Mouse (Mus musculus) CD4-positive helper T cell, adult 2 months (primary cell): ENCODE data around the gene Numbl.
A peak's percentile ranks its signal among the peaks of the same experiment; 100 is the strongest.

Experiments used
- DNase-seq: peaks from one replicate; pipeline ENCODE4 v3.0.0-alpha.2; 2012; ENCODE audit warnings: low read depth, missing footprints, low spot score

The Numbl gene

DNA sequence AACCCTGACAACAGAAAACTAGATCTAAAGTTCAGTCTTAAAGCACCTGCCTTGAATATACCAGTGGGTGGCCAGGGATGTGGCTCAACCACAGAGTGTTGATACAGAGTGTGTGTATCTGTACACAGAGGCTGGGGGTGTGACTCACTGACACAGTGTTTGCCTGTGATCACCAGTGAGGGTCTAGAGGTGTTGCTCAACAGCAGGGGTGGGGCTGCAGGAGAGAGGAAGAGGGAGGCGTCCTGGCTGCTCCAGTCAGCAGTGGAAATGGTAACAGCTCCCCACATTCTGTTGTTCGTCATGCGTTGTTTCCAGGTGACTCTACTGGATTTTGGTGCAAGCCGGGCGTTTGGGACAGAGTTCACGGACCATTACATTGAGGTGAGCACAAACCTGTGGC is 6.3 kb upstream of the Numbl start:
- no peak for DNase-seq

DNA sequence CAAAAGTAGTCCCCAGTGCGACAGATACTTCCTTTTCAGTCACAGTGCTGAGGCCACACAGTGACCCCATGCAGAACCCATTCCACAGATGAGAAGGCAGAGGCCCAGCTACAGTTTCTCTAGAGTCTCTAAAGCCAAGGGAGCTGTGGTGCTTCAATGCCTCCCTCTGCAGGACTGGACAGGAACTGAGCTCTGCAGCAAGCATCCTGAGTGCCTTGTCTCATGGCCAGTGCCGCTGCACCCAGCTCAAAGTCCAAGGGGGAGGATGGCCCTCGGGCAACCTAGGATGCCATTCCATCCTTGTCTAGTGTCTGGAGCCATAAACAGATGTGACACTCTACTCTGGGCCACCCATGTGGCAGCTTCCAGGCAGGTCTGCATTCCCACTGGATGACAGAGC is 2.5 kb upstream of the Numbl start:
- no peak for DNase-seq

DNA sequence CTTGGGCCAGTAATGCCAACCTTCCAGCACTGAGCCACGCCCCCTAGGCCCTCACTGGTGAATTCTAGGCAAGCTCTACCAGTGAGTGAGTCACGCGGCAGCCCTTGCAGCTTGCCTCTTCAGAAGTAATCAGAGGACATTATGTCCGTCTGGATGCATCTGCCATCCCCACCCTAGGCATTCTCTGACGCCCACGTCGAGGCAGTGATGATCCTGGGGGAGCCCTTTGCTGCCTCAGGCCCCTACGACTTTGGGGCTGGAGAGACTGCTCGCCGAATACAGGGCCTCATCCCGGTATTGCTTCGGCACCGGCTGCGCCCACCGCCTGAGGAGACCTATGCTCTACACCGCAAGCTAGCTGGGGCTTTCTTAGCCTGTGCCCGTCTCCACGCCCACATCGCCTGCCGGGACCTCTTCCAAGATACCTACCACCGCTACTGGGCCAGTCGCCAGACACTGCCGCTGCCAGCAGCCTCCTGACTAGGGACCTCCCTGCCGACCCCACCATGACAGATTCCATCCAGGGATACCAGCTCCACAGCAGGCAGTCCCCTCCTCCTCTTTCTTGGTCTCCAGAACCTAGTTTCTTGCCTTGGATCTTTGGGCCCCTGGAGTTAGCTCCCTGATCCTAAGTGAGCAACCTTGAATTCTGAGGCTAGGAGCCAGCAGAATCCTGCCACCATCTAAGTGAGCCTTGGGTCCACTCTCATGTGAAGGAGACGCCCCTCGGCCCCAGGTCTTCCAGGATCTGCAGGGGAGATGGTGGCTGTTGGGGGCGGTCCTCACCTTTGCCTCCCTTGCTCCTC is 984 bp upstream of the Numbl start:
- DNase-seq: no peak

DNA sequence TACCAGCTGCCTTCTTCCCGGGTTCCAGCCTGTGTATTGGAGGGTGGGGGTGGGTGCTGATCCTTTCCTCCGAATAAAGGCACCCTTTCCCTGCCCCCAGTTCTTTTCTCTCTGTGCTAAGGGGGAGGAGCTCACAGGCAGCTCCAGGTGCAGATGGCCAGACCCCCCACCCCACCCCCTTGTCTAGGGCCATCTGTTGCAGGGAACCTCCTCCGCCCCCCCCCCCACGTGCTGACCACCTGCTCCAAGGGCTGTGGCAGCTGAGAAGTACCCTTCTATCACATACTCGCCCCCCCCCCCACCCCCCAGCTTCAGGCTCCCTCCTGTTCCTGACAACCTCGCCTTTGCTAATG is 405 bp upstream of the Numbl start:
- DNase-seq: no peak

DNA sequence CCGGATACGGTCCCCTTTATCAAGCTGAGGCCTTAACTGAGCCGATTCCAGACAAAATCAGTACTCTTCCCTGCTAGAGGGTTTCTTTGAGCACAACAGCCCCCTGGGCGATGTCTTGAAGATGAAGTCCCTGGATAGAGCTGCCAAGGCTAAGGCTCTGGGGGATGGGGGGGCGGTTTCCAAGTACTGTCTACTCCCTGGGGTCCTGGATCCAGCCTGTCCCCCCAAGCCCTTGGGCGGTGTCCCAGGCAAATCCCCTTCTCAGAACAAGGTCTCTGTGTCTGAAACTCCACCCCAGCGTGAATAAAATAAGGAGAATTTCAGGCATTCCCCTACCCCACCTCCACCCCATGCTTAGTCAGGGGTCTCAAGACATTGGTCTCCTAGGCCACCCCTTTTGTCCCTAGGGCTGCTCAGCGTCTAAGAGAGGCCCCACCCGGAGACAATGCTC is 1.1 kb downstream of the Numbl start:
- peak; percentile 29 for DNase-seq

DNA sequence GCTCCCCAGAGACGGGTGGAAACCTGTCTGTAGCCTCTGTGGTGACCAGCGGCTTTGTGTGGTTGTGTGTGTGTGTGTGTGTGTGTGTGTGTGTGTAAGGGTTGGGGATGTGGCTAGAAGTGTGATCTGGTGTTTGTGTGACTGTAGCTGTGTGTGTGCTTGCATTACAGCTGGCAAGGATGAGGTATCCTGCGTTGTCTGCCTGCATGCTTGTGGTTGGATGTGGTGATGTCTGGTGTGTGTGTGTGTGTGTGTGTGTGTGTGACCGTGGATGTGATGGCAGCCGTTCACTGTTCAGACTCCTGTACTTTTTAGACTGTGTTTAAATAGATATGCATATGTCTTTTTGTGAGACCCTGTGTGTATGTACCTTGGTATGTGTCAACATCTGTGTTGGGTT is 1.5 kb downstream of the Numbl start:
- DNase-seq: peak; percentile 48

DNA sequence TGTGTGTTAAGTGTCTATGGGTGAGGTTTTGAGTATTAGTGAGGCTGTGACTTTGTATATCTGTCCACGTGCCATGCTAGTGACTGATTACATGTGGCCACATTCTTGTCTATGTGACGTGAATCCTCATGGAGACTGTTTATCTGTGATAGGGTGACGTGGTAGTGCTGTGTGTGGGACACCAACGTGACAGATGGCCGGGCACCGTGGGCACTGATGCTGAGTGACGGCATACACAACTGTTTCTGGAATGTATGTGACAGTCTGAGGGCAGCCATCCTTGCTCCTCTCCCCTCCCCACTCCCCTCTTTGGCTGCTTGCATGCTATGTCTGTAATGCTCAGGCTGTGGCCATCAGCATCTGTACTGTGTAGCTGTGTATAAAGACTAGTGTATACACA is 2.6 kb downstream of the Numbl start:
- no peak for DNase-seq

DNA sequence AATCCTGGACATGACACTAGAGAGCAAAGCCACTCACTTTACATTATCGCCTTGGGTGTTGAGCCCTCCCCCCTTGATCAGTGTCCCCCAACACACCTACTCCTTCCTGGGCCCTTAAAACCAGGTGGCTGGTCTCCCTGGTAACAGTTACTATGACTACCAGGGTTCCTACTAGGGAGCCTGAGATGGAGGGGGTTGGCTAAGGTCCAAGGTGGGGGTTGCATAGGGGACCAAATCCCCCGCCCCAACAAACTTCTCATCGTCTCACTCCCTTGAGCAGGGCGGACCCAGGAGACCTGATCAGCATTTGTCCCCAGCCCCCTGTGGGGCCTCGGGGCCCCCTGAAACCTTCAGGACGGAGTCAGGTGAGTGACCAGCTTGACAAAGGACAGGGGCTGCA is 3.7 kb downstream of the Numbl start:
- no peak for DNase-seq

DNA sequence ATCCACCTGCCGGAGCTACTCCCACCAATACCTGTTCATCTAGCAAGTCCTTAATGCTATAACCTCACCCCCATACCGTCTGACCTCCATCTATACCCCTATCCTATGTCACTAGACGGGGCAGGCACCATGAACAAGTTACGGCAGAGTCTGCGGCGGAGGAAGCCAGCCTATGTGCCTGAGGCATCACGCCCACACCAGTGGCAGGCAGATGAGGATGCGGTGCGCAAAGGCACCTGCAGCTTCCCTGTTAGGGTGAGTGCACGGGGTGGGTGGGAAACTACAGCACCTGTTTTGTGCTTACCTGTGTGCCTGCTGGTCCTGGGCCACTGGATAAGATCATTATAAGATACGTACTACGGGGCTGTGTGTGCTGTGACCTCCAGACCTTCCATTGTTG is 6.5 kb downstream of the Numbl start:
- no peak for DNase-seq

DNA sequence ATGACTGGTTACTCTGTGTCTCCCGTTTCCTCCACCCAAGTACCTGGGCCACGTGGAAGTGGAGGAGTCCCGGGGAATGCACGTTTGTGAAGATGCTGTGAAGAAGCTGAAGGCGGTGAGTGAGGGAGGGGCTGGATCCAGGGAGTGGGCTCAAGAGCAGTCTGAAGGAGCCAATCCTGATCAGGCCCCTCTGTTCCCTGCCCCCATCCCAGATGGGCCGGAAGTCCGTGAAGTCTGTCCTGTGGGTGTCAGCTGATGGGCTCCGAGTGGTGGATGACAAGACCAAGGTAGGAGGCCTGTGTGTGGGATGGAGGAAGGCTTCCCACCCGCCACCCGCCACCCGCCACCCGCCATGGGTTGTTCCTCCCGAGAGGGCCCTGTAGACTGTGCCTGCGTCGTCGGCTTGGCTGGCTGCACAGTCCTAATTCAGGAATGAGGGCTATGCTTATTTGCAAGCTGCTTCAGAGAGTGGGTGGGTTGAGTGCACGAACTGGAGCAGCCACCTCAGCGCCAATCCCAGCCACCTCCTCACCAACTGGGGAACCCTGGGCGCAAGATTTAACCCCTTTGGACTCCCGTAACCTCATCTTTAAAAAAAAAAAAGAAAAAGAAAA is 8.4 kb downstream of the Numbl start:
- no peak for DNase-seq

DNA sequence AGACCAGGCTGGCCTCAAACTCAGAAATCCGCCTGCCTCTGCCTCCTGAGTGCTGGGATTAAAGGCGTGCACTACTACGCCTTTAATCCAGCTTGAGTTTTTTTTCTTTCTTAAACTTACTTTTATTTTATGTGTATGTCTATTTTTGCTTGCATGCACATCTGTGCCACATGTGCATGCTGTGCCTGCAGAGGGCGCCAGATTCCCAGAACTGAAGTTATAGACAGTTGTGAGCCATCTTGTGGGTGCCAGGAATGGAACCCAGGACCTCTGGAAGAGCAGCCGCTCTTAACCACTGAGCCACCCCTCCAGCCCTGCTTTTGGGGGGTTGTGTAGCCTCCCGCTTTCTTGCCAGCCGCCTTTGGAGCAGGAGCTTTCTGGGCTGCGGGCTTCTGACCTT is 13.2 kb downstream of the Numbl start:
- DNase-seq: no peak

DNA sequence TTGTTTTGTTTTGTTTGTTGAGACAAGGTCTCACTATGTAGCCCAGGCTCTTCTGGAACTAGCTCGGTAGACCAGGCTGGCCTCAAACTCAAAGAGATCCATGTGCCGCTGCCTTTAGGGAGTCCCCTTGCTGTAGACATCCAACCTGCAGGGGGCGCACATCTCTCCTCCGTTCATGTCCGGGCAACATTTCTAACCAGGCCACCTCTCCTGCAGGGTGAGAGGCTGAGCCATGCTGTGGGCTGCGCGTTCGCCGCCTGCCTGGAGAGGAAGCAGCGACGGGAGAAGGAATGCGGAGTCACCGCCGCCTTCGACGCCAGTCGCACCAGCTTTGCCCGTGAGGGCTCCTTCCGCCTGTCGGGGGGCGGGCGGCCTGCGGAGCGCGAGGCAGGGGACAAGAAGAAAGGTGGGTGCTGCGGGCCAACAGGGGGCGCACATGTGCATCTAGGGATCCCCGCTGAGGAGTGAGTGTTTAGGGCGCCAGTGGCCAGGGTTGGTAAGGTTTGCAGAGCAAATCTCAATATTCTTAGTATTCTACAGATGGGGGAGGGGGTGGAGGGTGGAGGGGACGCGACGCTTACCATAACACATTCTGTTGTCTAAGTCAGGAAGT is 15.6 kb downstream of the Numbl start:
- peak; percentile 44 for DNase-seq

DNA sequence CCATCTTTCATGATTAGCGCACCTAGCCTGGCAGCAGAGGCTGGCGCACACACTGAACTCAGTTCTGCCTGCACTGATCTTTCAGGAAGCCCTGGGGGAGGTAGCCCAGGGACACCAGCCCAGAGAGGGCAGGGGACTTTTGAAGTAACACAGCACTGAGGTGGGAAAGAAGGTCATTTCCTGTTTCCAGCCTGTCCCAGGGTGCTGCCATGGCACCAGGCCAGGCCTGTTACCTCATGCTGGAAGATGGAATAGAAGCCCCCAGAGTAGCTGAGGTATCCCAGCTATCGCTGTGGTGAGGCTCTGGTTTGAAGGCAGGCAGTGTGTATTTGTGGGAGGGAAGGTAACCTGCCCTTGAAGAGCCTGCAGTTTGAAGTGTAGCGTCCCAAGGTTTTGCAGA is 16.7 kb downstream of the Numbl start:
- no peak for DNase-seq

DNA sequence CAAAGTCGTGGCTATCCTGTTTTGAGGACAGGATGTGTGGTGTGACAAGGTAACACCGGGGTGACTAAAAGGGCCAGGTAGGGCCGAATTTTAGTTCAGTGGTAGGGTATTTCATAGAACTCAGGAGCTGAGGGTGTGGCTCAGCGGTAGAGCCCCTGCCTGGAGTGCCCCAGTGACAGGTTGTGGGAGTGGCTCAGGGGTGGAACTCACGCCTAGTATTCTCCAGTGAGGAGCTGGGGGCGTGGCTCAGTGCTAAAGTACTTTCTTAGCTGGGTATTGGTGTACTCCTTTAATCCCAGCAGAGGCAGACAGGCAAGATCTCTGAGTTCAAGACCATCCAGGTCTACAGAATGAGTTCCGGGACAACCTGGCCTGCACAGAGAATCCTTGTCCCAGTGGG is 17.8 kb downstream of the Numbl start:
- no peak for DNase-seq

DNA sequence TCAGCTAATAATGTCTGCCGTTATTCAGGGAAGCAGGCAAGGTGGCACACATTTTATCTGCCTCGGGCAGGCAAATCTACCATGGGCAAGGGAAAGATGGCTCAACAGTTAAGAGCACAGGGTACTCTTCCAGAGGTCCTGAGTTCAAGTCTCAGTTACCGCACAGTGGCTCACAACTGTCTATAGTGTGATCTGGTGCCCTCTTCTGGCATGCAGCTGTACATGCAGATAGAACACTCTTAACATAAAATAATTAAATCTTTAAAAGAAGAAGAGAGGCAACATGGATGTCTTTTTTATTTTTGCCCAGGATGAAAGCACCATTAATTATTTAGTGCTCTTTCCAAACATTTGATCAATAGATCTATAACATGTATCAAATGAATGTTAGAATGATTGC is 19.0 kb downstream of the Numbl start:
- DNase-seq: peak; percentile 23

DNA sequence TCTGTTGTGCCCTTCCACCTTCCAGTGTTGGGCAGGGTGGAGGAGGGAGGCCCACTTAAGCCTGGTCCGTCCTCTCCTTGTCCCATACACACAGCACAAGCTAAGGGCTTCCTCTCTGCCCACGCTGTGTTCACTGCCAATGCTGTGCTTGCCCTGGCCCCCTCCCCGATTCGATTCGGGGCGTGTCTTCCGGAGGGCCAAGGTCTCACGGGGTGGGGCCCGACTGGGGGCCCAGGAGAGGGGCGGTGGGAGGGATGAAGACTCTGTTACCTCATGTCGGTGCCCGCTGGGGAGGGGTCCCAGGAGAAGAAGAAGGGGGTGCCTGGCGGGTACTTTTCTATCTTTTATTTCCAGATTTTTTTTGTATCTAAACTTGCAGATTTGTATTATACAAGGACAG is 23.5 kb downstream of the Numbl start:
- DNase-seq: no peak

DNA sequence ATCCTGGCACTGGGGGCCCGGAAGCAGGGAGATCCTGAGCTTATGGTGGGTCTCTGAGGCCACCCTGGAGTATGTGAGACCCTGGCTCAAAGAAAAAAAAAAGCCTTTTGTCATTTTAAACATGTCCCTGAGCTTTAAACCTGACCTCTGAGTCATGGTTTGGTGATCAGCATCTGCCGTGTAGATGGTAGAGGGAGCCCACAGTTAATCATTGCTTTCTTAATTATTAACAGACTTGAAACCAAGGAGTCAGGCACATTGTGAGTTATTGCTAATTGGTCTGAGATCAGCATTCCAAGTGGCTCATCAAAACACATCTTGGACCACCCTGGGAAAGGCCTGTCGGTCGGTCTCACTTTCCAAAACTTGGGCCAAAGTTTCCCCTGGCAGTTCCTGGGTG is 24.0 kb downstream of the Numbl start:
- no peak for DNase-seq

DNA sequence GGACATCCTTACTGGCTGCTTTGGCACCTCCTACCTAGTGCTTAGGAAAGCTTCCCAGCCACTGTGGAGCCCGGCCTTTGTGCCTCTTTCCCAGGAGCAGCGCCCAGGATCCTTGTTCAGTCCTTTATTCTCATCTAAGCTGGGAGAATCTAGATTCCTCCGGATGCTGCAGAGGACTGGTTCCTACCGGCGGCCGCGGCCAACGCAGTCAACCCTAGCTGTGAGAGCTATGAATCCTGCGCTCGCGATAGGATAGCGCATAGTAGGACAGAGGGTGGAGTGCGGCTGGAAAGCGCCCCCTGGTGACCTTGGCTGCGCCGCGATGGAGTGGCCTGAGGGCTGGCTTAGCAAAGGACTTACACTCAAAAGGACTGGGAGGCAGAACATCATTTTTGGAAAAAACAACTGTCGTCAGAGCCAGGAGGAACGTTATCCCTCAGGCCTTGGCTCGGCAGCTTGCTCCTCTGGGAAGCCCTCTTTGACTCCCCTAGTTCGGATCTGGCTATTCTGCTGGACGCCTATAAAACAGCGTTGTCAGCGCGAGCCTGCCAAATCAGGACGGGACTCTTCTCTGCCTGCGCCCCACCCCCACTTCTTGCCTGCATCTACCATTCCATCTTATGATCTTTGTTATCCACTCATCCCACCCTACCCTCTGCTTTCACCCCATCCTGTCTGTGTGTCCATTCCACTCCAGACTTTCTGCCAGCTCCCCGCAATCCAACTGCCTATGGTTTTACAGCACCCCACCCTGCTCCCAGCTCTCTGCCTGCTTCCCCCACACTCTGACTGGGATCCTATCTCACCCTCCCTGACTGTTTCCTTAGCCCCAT is 26.8 kb downstream of the Numbl start:
- peak; percentile 26 for DNase-seq

DNA sequence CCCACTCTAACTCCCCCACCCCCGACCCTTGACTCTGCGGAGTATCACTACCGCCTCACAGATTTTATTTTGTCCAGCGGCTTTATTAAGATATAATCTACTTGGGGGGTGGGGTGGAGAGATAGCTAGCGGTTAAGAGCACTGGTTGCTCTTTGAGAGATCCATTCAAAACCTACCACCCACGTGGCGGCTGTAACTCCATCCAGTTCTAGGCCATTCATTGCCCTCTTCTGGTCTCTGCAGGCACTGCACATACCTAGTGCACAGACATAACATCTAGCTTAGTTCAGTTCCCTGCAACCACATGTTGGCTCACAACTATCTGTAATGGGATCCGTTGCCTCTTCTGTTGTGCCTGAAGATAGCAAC is 27.4 kb downstream of the Numbl start:
- peak; percentile 65 for DNase-seq

DNA sequence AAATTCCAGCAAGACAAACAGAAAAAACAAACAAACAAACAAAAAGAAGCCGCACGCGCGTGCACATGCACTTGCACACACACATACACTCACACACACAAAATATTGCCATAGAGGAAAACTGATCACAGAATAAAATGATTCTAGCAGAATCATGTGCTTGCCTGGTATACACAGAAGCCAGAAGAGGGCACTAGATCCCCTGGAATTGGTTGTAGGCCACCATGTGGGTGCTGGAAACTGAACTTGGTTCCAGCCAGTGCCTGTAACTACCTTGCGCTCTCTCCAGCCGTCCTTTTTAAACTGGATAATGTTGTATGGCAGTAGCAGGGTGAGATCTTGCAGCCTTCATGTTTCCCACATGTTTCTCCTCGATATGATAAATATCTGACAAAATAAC is 30.5 kb downstream of the Numbl start:
- no peak for DNase-seq

DNA sequence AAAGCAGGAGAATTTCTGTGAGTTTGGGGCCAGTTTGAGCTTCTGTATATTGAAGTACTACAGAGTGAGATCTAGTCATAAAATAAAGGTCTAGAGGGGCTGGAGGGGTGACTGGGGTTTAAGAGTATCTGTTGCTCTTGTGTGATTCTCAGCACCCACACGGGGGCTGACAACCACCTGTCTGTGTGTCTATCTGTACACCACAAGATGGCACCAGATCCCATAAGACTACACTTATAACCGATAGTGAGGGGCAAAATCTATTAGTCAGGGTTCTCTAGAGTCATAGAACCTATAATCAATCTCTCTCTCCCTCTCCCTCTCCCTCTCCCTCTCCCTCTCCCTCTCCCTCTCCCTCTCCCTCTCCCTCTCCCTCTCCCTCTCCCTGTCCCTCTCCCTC is 32.3 kb downstream of the Numbl start:
- DNase-seq: no peak

DNA sequence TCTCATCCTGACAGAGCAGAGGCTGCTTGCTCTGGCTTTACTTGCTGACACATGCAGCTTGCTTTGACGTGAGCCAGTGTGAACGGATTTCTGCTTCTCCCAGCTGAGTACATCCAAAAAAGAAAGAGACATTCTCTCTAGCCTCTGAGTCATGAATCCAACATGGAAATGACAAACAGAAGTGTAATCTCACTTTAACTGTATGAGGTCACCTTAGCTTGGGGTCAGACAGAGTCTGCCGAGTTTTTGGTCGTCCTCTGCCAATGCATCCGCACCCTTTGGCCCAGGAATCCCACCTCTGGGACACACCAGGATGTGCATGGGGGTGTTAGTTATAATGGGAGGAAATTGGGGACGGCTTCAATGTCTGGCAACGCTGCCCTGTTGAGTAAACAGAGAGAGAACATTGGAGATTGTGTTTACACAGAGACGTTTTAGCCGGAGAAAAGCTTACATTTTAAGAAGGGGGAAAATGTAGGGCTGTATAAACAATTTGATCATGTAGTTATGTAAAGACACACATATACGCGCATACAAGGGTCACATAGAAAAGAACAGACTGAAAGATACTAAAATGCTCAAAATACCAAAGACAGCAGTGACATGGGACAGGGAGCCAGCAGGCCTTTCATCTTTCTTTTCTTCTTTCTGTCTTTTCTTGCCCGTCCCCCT is 33.7 kb downstream of the Numbl start:
- no peak for DNase-seq
